Mouse (Mus musculus) forebrain, embryonic 16.5 days (tissue): ENCODE results near the gene Ranbp1. TPM values are rescaled to one million over a fixed set of nuclear protein-coding genes. Genes with fewer than 3 reads are reported as not detected.

Experiments
- ATAC-seq: fragments of 200-750 bp; cut with Nextera tagmentation; 2 replicates; pipeline ENCODE4 v1.8.0; 2017; ENCODE audit warnings: mild to moderate bottlenecking, moderate library complexity
- H3K27ac ChIP-seq: fragments of 300-500 bp; sonication (generic); 2 replicates; pipeline ENCODE4 v1.5.1; 2014; ENCODE audit warnings: low read length, control low read depth
- H3K27me3 ChIP-seq: fragments of 300-500 bp; sonication (generic); replicated peaks from 2 replicates; pipeline ENCODE4 v1.6.1; 2014; ENCODE audit warnings: low read length; ENCODE audit not compliant: control insufficient read depth, insufficient read depth
- H3K36me3 ChIP-seq: fragments of 300-500 bp; sonication (generic); 2 replicates; pipeline ENCODE4 v1.6.1; 2014; ENCODE audit not compliant: control insufficient read depth, insufficient read depth
- H3K4me1 ChIP-seq: fragments of 300-500 bp; sonication (generic); replicated peaks from 2 replicates; pipeline ENCODE4 v1.6.1; 2014; ENCODE audit warnings: low read length; ENCODE audit not compliant: control insufficient read depth, insufficient read depth
- H3K4me2 ChIP-seq: fragments of 300-500 bp; sonication (generic); 2 replicates; pipeline ENCODE4 v1.6.1; 2014; ENCODE audit warnings: mild to moderate bottlenecking, low read length, control low read depth
- H3K4me3 ChIP-seq: fragments of 300-500 bp; sonication (generic); replicated peaks from 2 replicates; pipeline ENCODE4 v1.5.1; 2014; ENCODE audit warnings: mild to moderate bottlenecking, low read length, control low read depth
- H3K9ac ChIP-seq: fragments of 300-500 bp; sonication (generic); replicated peaks from 2 replicates; pipeline ENCODE4 v1.6.1; 2014; ENCODE audit warnings: low read depth, low read length, control low read depth
- H3K9me3 ChIP-seq: fragments of 300-500 bp; sonication (generic); 2 replicates; pipeline ENCODE4 v1.6.1; 2016; ENCODE audit warnings: low read length; ENCODE audit not compliant: control insufficient read depth
- WGBS: fragments of 180-500 bp; shearing (Covaris S2); extraction: QIAGEN DNeasy Blood & Tissue Kit; methylation state at CpG from one replicate; pipeline ENCODE4 v1.1.7; 2014; 5-methylcytosine and 5-hydroxymethylcytosine counted together
- polyA plus RNA-seq: library from polyadenylated mRNA; unstranded; fragments of >200 nt; fragmentation: Nextera tagmentation; extraction: Ambion mirVana; gene quantifications from 2 replicates; pipeline ENCODE4 v1.2.1, GENCODE M21; 2015

Gene Ranbp1
- polyA plus RNA-seq, 1 experiment from 2014 or later, result 370 TPM

- no peak for ATAC-seq
- Histone ChIP-seq H3K4me1 (peaks cover 14% of the 10 kb centered on the region), H3K27me3 (no peaks in the 10 kb centered on the region), H3K27ac (no peak overlapping the region), H3K36me3 (peaks cover 28% of the 10 kb centered on the region), H3K9ac (no peak overlapping the region), H3K4me3 (no peak overlapping the region), H3K4me2 (no peak overlapping the region), H3K9me3 (no peaks in the 10 kb centered on the region)
- WGBS, result 95% methylated on average over 20 of the region's 20 CpGs
Measured at GRCm38 (mm10) chr16:18227897-18228422, 20.6 kb downstream of the Ranbp1 start.

GRCm38 (mm10) chr16:18227187-18227586 is 21.3 kb downstream of the Ranbp1 start:
- H3K4me3 ChIP-seq, result no peak overlapping the region
- H3K4me1 ChIP-seq, result peaks cover 14% of the 10 kb centered on the region
- ATAC-seq, result no peak
- H3K27me3 ChIP-seq, result no peaks in the 10 kb centered on the region
- H3K9ac ChIP-seq, result no peak overlapping the region
- no peaks in the 10 kb centered on the region for H3K9me3 ChIP-seq
- no peak overlapping the region for H3K4me2 ChIP-seq
- no peak overlapping the region for H3K27ac ChIP-seq
- 96% methylated on average over 13 of the region's 13 CpGs for WGBS
- peaks cover 31% of the 10 kb centered on the region for H3K36me3 ChIP-seq

GRCm38 (mm10) chr16:18222188-18222587 is 26.3 kb downstream of the Ranbp1 start:
- no peak overlapping the region for H3K27ac ChIP-seq
- peaks cover 5% of the 10 kb centered on the region; the same call in 1 of the 2 replicates for H3K4me1 ChIP-seq
- H3K4me2 ChIP-seq, result no peak overlapping the region
- no peaks in the 10 kb centered on the region for H3K27me3 ChIP-seq
- 83% methylated on average over 11 of the region's 11 CpGs for WGBS
- ATAC-seq, result no peak
- H3K4me3 ChIP-seq, result no peak overlapping the region
- no peak overlapping the region for H3K9ac ChIP-seq
- peaks cover 25% of the 10 kb centered on the region for H3K36me3 ChIP-seq
- H3K9me3 ChIP-seq, result no peaks in the 10 kb centered on the region

GRCm38 (mm10) chr16:18221543-18221898 is 27.0 kb downstream of the Ranbp1 start:
- no peak for ATAC-seq
- 68% methylated on average over 11 of the region's 11 CpGs for WGBS

GRCm38 (mm10) chr16:18220856-18221542 is 27.5 kb downstream of the Ranbp1 start:
- ATAC-seq, result no peak
- peaks cover 5% of the 10 kb centered on the region; the same call in 1 of the 2 replicates for H3K4me1 ChIP-seq
- H3K27ac ChIP-seq, result no peak overlapping the region
- peaks cover 24% of the 10 kb centered on the region for H3K36me3 ChIP-seq
- H3K9ac ChIP-seq, result no peak overlapping the region
- 87% methylated on average over 6 of the region's 6 CpGs for whole genome bisulfite sequencing
- no peaks in the 10 kb centered on the region for H3K9me3 ChIP-seq
- H3K27me3 ChIP-seq, result no peaks in the 10 kb centered on the region
- H3K4me2 ChIP-seq, result no peak overlapping the region
- no peak overlapping the region for H3K4me3 ChIP-seq

More at GRCm38 (mm10) chr16:18221543-18221898, 27.0 kb downstream of the Ranbp1 start:
- Histone ChIP-seq H3K4me2 (no peak overlapping the region), H3K27me3 (no peaks in the 10 kb centered on the region), H3K4me3 (no peak overlapping the region), H3K9ac (no peak overlapping the region), H3K4me1 (peaks cover 5% of the 10 kb centered on the region; the same call in 1 of the 2 replicates), H3K36me3 (peaks cover 25% of the 10 kb centered on the region), H3K27ac (no peak overlapping the region), H3K9me3 (no peaks in the 10 kb centered on the region)

- H3K4me3 ChIP-seq, result no peak overlapping the region
- H3K27me3 ChIP-seq, result no peaks in the 10 kb centered on the region
- peak; percentile 24; the same call in 1 of the 2 replicates for ATAC-seq
- no peaks in the 10 kb centered on the region for H3K9me3 ChIP-seq
- H3K9ac ChIP-seq, result no peak overlapping the region
- peaks cover 5% of the 10 kb centered on the region; the same call in 1 of the 2 replicates for H3K4me1 ChIP-seq
- 60% methylated on average over 8 of the region's 8 CpGs for WGBS
- no peak overlapping the region for H3K27ac ChIP-seq
- peaks cover 15% of the 10 kb centered on the region for H3K36me3 ChIP-seq
- H3K4me2 ChIP-seq, result no peak overlapping the region
Measured at GRCm38 (mm10) chr16:18220001-18220400, 28.5 kb downstream of the Ranbp1 start.

GRCm38 (mm10) chr16:18218580-18218996 is 29.9 kb downstream of the Ranbp1 start:
- WGBS, result 85% methylated on average over 9 of the region's 9 CpGs
- H3K27ac ChIP-seq, result no peak overlapping the region
- no peak overlapping the region for H3K9ac ChIP-seq

GRCm38 (mm10) chr16:18217579-18217978 is 31.0 kb downstream of the Ranbp1 start, which contains the start of gene Ccdc188:
Ccdc188 (plus strand) TSS chr16:18217879.
- peaks cover 26% of the 10 kb centered on the region for H3K4me1 ChIP-seq
- no peaks in the 10 kb centered on the region for H3K27me3 ChIP-seq
- no peak within 1 kb of the TSS for H3K9ac ChIP-seq
- H3K4me3 ChIP-seq, result no peak within 1 kb of the TSS
- 80% methylated on average over 4 of the region's 4 CpGs for WGBS
- no peaks in the 10 kb centered on the region for H3K9me3 ChIP-seq
- 0 out of 2 replicates have a peak, but pooled peaks cover 2% of the 10 kb centered on the region for H3K36me3 ChIP-seq
- no peak within 1 kb of the TSS for H3K27ac ChIP-seq
- ATAC-seq, result no peak
- H3K4me2 ChIP-seq, result no peak within 1 kb of the TSS

More at GRCm38 (mm10) chr16:18218580-18218996, 29.9 kb downstream of the Ranbp1 start:
- Histone ChIP-seq H3K9me3 (no peaks in the 10 kb centered on the region), H3K4me3 (no peak overlapping the region), H3K27me3 (no peaks in the 10 kb centered on the region), H3K4me1 (peaks cover 19% of the 10 kb centered on the region), H3K4me2 (no peak overlapping the region), H3K36me3 (peaks cover 6% of the 10 kb centered on the region; the same call in 1 of the 2 replicates)
- ATAC-seq, result no peak

- Histone ChIP-seq H3K4me2 (peak overlapping the region; percentile 18), H3K27ac (no peak overlapping the region; the same call in 1 of the 2 replicates), H3K9ac (no peak overlapping the region), H3K4me1 (peaks cover 27% of the 10 kb centered on the region), H3K9me3 (no peaks in the 10 kb centered on the region), H3K27me3 (no peaks in the 10 kb centered on the region), H3K36me3 (no peaks in the 10 kb centered on the region), H3K4me3 (no peak overlapping the region; the same call in 1 of the 2 replicates)
- no peak for ATAC-seq
- 51% methylated on average over 7 of the region's 7 CpGs for WGBS
Measured at GRCm38 (mm10) chr16:18214858-18215257, 33.7 kb downstream of the Ranbp1 start.
